Mouse (Mus musculus) hindbrain, embryonic 12.5 days (tissue): ENCODE results near the gene Ddx51. TPM values are rescaled to one million over a fixed set of nuclear protein-coding genes. Genes with fewer than 3 reads are reported as not detected.

Source experiments
- ATAC-seq: fragments of 200-750 bp; cut with Nextera tagmentation; 2 replicates; pipeline ENCODE4 v1.8.0; 2017; ENCODE audit warnings: moderate TSS enrichment; ENCODE audit not compliant: low FRiP score
- H3K27ac ChIP-seq: fragments of 300-500 bp; sonication (generic); 2 replicates; pipeline ENCODE4 v1.5.1; 2016; ENCODE audit warnings: mild to moderate bottlenecking
- H3K27me3 ChIP-seq: fragments of 300-500 bp; sonication (generic); 2 replicates; pipeline ENCODE4 v1.6.1; 2016; ENCODE audit warnings: mild to moderate bottlenecking
- H3K36me3 ChIP-seq: fragments of 300-500 bp; sonication (generic); 2 replicates; pipeline ENCODE4 v1.6.1; 2016; ENCODE audit warnings: mild to moderate bottlenecking
- H3K4me1 ChIP-seq: fragments of 300-500 bp; sonication (generic); 2 replicates; pipeline ENCODE4 v1.6.1; 2016
- H3K4me2 ChIP-seq: fragments of 300-500 bp; sonication (generic); replicated peaks from 2 replicates; pipeline ENCODE4 v1.6.1; 2016; ENCODE audit warnings: mild to moderate bottlenecking
- H3K4me3 ChIP-seq: fragments of 300-500 bp; sonication (generic); 2 replicates; pipeline ENCODE4 v1.5.1; 2016; ENCODE audit warnings: mild to moderate bottlenecking
- H3K9ac ChIP-seq: fragments of 300-500 bp; sonication (generic); 2 replicates; pipeline ENCODE4 v1.6.1; 2016; ENCODE audit warnings: mild to moderate bottlenecking, moderate library complexity
- H3K9me3 ChIP-seq: fragments of 300-500 bp; sonication (generic); replicated peaks from 2 replicates; pipeline ENCODE4 v1.6.1; 2016; ENCODE audit warnings: mild to moderate bottlenecking
- WGBS: fragments of 180-500 bp; shearing (Covaris S2); methylation state at CpG from one replicate; pipeline ENCODE4 v1.1.7; 2016; 5-methylcytosine and 5-hydroxymethylcytosine counted together
- microRNA-seq: library from miRNA; unstranded; fragments of <30 nt; microRNA quantifications from one replicate; pipeline ENCODE4, GENCODE M21; 2017
- polyA plus RNA-seq: library from polyadenylated mRNA; unstranded; fragments of >200 nt; fragmentation: Nextera tagmentation; extraction: Ambion mirVana; gene quantifications from 2 replicates; pipeline ENCODE4 v1.2.1, GENCODE M21; 2016

Ddx51 gene
- polyA plus RNA-seq, 1 experiment from 2014 or later: 33.3 TPM

- Histone ChIP-seq H3K9me3 (no peaks in the 10 kb centered on the region), H3K27ac (no peak overlapping the region), H3K9ac (no peak overlapping the region), H3K27me3 (no peaks in the 10 kb centered on the region), H3K4me3 (no peak overlapping the region), H3K36me3 (peaks cover 94% of the 10 kb centered on the region), H3K4me2 (no peak overlapping the region), H3K4me1 (no peaks in the 10 kb centered on the region)
- WGBS: 93% methylated on average over 7 of the region's 8 CpGs
- no peak for ATAC-seq
Observed at GRCm38 (mm10) chr5:110682041-110682440, 28.8 kb downstream of the Ddx51 start.

- 88% methylated on average over 4 of the region's 4 CpGs for WGBS
- Histone ChIP-seq H3K36me3 (peaks cover 88% of the 10 kb centered on the region), H3K4me2 (no peak overlapping the region), H3K27ac (no peak overlapping the region), H3K9ac (no peak overlapping the region), H3K9me3 (no peaks in the 10 kb centered on the region), H3K4me3 (no peak overlapping the region), H3K4me1 (no peaks in the 10 kb centered on the region), H3K27me3 (no peaks in the 10 kb centered on the region)
- no peak for ATAC-seq
Observed at GRCm38 (mm10) chr5:110698617-110699016, 45.4 kb downstream of the Ddx51 start.

- no peaks in the 10 kb centered on the region for H3K27me3 ChIP-seq
- H3K36me3 ChIP-seq: peaks cover 90% of the 10 kb centered on the region
- ATAC-seq: no peak
- no peak overlapping the region for H3K27ac ChIP-seq
- H3K4me3 ChIP-seq: no peak overlapping the region
- no peak overlapping the region for H3K4me2 ChIP-seq
- H3K9me3 ChIP-seq: no peaks in the 10 kb centered on the region
- no peak overlapping the region for H3K9ac ChIP-seq
- no peaks in the 10 kb centered on the region for H3K4me1 ChIP-seq
- WGBS: 79% methylated on average over 1 of the region's 1 CpGs
Observed at GRCm38 (mm10) chr5:110704004-110704403, 50.8 kb downstream of the Ddx51 start.

GRCm38 (mm10) chr5:110709256-110709655 is 56.0 kb downstream of the Ddx51 start:
- Histone ChIP-seq H3K4me1 (no peaks in the 10 kb centered on the region), H3K9me3 (no peaks in the 10 kb centered on the region), H3K27ac (no peak overlapping the region), H3K4me3 (no peak overlapping the region), H3K9ac (no peak overlapping the region), H3K4me2 (no peak overlapping the region), H3K27me3 (no peaks in the 10 kb centered on the region), H3K36me3 (peaks cover 68% of the 10 kb centered on the region)
- no peak for ATAC-seq
- WGBS: 90% methylated on average over 4 of the region's 4 CpGs

Small RNAs within 50 kb of the gene (microRNA-seq; reads per million reads assigned to microRNA genes)
- gene Mir7026: 2.4 reads per million

Other genes starting within 250 kb of the Ddx51 start
- 34.4 and 35.5 TPM in 2 replicates for gene Fbrsl1, start 204.9 kb upstream of the Ddx51 start, polyA plus RNA-seq
- gene Galnt9, start 109.1 kb upstream of the Ddx51 start, polyA plus RNA-seq: 8.2 and 8.8 TPM in 2 replicates
- 50.0 and 50.6 TPM in 2 replicates for gene Noc4l, start within 50 bp of the Ddx51 start, polyA plus RNA-seq
- 55.4 and 61.4 TPM in 2 replicates for gene Ep400, start 117.3 kb downstream of the Ddx51 start, polyA plus RNA-seq
- gene Pus1, start 127.2 kb downstream of the Ddx51 start, polyA plus RNA-seq: 23.4 and 24.1 TPM in 2 replicates
- 35.4 and 38.1 TPM in 2 replicates for gene Ulk1, start 156.6 kb downstream of the Ddx51 start, polyA plus RNA-seq
- gene Hscb, start 186.3 kb downstream of the Ddx51 start, polyA plus RNA-seq: 18.5 and 21.4 TPM in 2 replicates
- 18.3 and 18.4 TPM in 2 replicates for gene Chek2, start 186.5 kb downstream of the Ddx51 start, polyA plus RNA-seq
- gene Ttc28, start 226.4 kb downstream of the Ddx51 start, polyA plus RNA-seq: 26.9 and 28.2 TPM in 2 replicates